Mouse (Mus musculus) heart, adult 2 months (tissue): ENCODE results near the gene Ptpn13. TPM values are rescaled to one million over a fixed set of nuclear protein-coding genes. Genes with fewer than 3 reads are reported as not detected.

Experiments used
- DNase-seq, 2 experiments: peaks; one replicate each; pipeline ENCODE4 v3.0.0; 2021
- H3K27ac ChIP-seq: fragments of 200-600 bp; 2 replicates; pipeline ENCODE4 v1.8.1; 2022
- H3K27me3 ChIP-seq: fragments of 200-500 bp; 2 replicates; pipeline ENCODE4 v1.6.1; 2012; ENCODE audit warnings: mild to moderate bottlenecking, low read length, inconsistent platforms, mixed read lengths; ENCODE audit not compliant: control insufficient read depth, insufficient read depth
- H3K36me3 ChIP-seq: fragments of 200-500 bp; 2 replicates; pipeline ENCODE4 v1.6.1; 2012; ENCODE audit warnings: low read length, inconsistent platforms; ENCODE audit not compliant: control insufficient read depth, insufficient read depth
- H3K4me1 ChIP-seq: fragments of 200-500 bp; 2 replicates; pipeline ENCODE4 v1.6.1; 2011; ENCODE audit warnings: low read length; ENCODE audit not compliant: control insufficient read depth, insufficient read depth
- H3K4me3 ChIP-seq: fragments of 200-600 bp; 2 replicates; pipeline ENCODE4 v1.8.1; 2022
- H3K79me2 ChIP-seq: fragments of 200-500 bp; replicated peaks from 2 replicates; pipeline ENCODE4 v1.6.1; 2012; ENCODE audit warnings: mild to moderate bottlenecking, inconsistent platforms, low read length, moderate library complexity, mixed read lengths; ENCODE audit not compliant: control insufficient read depth, insufficient read depth
- H3K9ac ChIP-seq: fragments of 200-500 bp; 2 replicates; pipeline ENCODE4 v1.6.1; 2012; ENCODE audit warnings: low read depth, mild to moderate bottlenecking, control low read depth, inconsistent platforms, low read length, mixed read lengths
- CTCF ChIP-seq: fragments of 200-600 bp; IDR thresholded peaks from 2 replicates; pipeline ENCODE4 v1.8.1; 2022; ENCODE audit warnings: antibody characterized with exemption, mild to moderate bottlenecking, moderate library complexity
- EP300 ChIP-seq: fragments of 200-500 bp; IDR thresholded peaks from 2 replicates; pipeline ENCODE4 v1.6.1; 2011; ENCODE audit warnings: low read depth, low read length, control low read depth; ENCODE audit not compliant: insufficient read depth
- POLR2A ChIP-seq: fragments of 200-500 bp; IDR thresholded peaks from 2 replicates; pipeline ENCODE4 v1.6.1; 2011; ENCODE audit warnings: mild to moderate bottlenecking, low read depth, low read length, control low read depth; ENCODE audit not compliant: insufficient read depth
- whole genome bisulfite sequencing: fragments of 180-500 bp; shearing (Covaris S2); methylation state at CpG from one replicate; pipeline ENCODE4 v1.1.7; 2018; 5-methylcytosine and 5-hydroxymethylcytosine counted together
- intact Hi-C: fragments of 180-260 bp; cut with DNase I; formaldehyde crosslinking; loops from one replicate; pipeline ENCODE4 v1.15.1; 2025
- polyA plus RNA-seq: library from polyadenylated mRNA; depleted of rRNA; stranded (reverse); fragments of >200 nt; gene quantifications from 2 replicates; pipeline ENCODE4 v1.2.3, GENCODE M21; 2012
- total RNA-seq, 2 experiments: library from RNA; stranded (reverse); gene quantifications; 2 replicates each; pipeline ENCODE4 v1.2.3; 2021

Gene Ptpn13
- total and polyA plus RNA-seq, 3 experiments: 2.1 to 5.8 (median 5.3) TPM

- no peak overlapping the region for H3K27ac ChIP-seq
- H3K36me3 ChIP-seq: no peaks in the 10 kb centered on the region
- TF ChIP-seq CTCF (no peak), POLR2A (no peak), EP300 (no peak)
- no peaks in the 10 kb centered on the region for H3K27me3 ChIP-seq
- no peaks in the 10 kb centered on the region for H3K4me1 ChIP-seq
- no peak for DNase-seq
- WGBS: 88% methylated on average over 8 of the region's 8 CpGs
- intact Hi-C loops: no loop called here
- H3K9ac ChIP-seq: no peak overlapping the region
- no peak overlapping the region for H3K4me3 ChIP-seq
- no peaks in the 10 kb centered on the region for H3K79me2 ChIP-seq
Observed at GRCm38 (mm10) chr5:103458959-103459675, 34.1 kb downstream of the Ptpn13 start.

GRCm38 (mm10) chr5:103460903-103461302 is 35.9 kb downstream of the Ptpn13 start:
- no peak for DNase-seq
- no peaks in the 10 kb centered on the region for H3K79me2 ChIP-seq
- 84% methylated on average over 6 of the region's 6 CpGs for WGBS
- no peaks in the 10 kb centered on the region for H3K36me3 ChIP-seq
- H3K4me1 ChIP-seq: no peaks in the 10 kb centered on the region
- intact Hi-C loops: no loop called here
- no peaks in the 10 kb centered on the region for H3K27me3 ChIP-seq
- H3K9ac ChIP-seq: no peak overlapping the region
- TF ChIP-seq POLR2A (no peak), EP300 (no peak), CTCF (no peak)
- H3K27ac ChIP-seq: no peak overlapping the region
- no peak overlapping the region for H3K4me3 ChIP-seq

GRCm38 (mm10) chr5:103463661-103464219 is 38.7 kb downstream of the Ptpn13 start:
- WGBS: 83% methylated on average over 10 of the region's 10 CpGs
- Histone ChIP-seq H3K9ac (no peak overlapping the region), H3K4me1 (no peaks in the 10 kb centered on the region), H3K79me2 (no peaks in the 10 kb centered on the region), H3K27me3 (no peaks in the 10 kb centered on the region), H3K36me3 (no peaks in the 10 kb centered on the region), H3K27ac (no peak overlapping the region), H3K4me3 (no peak overlapping the region)
- TF ChIP-seq CTCF: no peak
- no peak for TF ChIP-seq EP300
- TF ChIP-seq POLR2A: no peak
- no peak for DNase-seq
- intact Hi-C loops: no loop called here

GRCm38 (mm10) chr5:103464329-103464728 is 39.3 kb downstream of the Ptpn13 start:
- no peak overlapping the region for H3K27ac ChIP-seq
- no peak overlapping the region for H3K9ac ChIP-seq
- no peaks in the 10 kb centered on the region for H3K27me3 ChIP-seq
- H3K4me1 ChIP-seq: no peaks in the 10 kb centered on the region
- no peak for TF ChIP-seq CTCF
- TF ChIP-seq POLR2A: no peak
- TF ChIP-seq EP300: no peak
- H3K4me3 ChIP-seq: no peak overlapping the region
- intact Hi-C loops: no loop called here
- no peaks in the 10 kb centered on the region for H3K79me2 ChIP-seq
- no peaks in the 10 kb centered on the region for H3K36me3 ChIP-seq
- DNase-seq: no peak
- 69% methylated on average over 4 of the region's 4 CpGs for WGBS

GRCm38 (mm10) chr5:103464771-103465170 is 39.8 kb downstream of the Ptpn13 start:
- Histone ChIP-seq H3K4me3 (no peak overlapping the region), H3K9ac (no peak overlapping the region), H3K79me2 (no peaks in the 10 kb centered on the region), H3K27me3 (no peaks in the 10 kb centered on the region), H3K36me3 (no peaks in the 10 kb centered on the region), H3K4me1 (no peaks in the 10 kb centered on the region), H3K27ac (no peak overlapping the region)
- DNase-seq: no peak
- no peak for TF ChIP-seq CTCF
- TF ChIP-seq POLR2A: no peak
- no peak for TF ChIP-seq EP300
- intact Hi-C loops: no loop called here
- 89% methylated on average over 10 of the region's 10 CpGs for WGBS

- Histone ChIP-seq H3K36me3 (no peaks in the 10 kb centered on the region), H3K79me2 (no peaks in the 10 kb centered on the region), H3K4me1 (no peaks in the 10 kb centered on the region), H3K27ac (no peak overlapping the region), H3K9ac (no peak overlapping the region), H3K27me3 (no peaks in the 10 kb centered on the region), H3K4me3 (no peak overlapping the region)
- intact Hi-C loops: no loop called here
- no peak for DNase-seq
- TF ChIP-seq CTCF (no peak), POLR2A (no peak), EP300 (no peak)
- 50% methylated on average over 5 of the region's 5 CpGs for WGBS
Observed at GRCm38 (mm10) chr5:103472670-103473069, 47.7 kb downstream of the Ptpn13 start.
